Mouse (Mus musculus) embryo, embryonic 10.5 days (tissue): ENCODE measurements at regions not wholly inside any gene's neighbourhood (a gene's known extent, or its start where the extent isn't known, plus 50 kb on each side); places are given as distances from the start of the nearest gene placed in this dataset.

Source experiments
- DNase-seq: peaks from one replicate; pipeline ENCODE4 v3.0.0-alpha.2; 2015; ENCODE audit warnings: low spot score

GRCm38 (mm10) chr3:28183061-28183762 is 79.8 kb upstream of the Tnik start:
- no peak for DNase-seq

GRCm38 (mm10) chr3:28185518-28185917 is 77.5 kb upstream of the Tnik start:
- DNase-seq: peak; percentile 66

GRCm38 (mm10) chr3:28185918-28186317 is 77.1 kb upstream of the Tnik start:
- peak; percentile 44 for DNase-seq

- DNase-seq: no peak
These were observed 73.6 kb upstream of the Tnik start for GRCm38 (mm10) chr3:28189371-28189770.

GRCm38 (mm10) chr3:28190243-28190642 is 72.8 kb upstream of the Tnik start:
- no peak for DNase-seq

GRCm38 (mm10) chr3:28194388-28194970 is 68.5 kb upstream of the Tnik start:
- no peak for DNase-seq

GRCm38 (mm10) chr3:28196786-28197185 is 66.2 kb upstream of the Tnik start:
- no peak for DNase-seq

GRCm38 (mm10) chr3:28209304-28209703 is 53.7 kb upstream of the Tnik start:
- DNase-seq: no peak

GRCm38 (mm10) chr3:28210847-28211803 is 51.9 kb upstream of the Tnik start:
- no peak for DNase-seq
